ENCODE assay signal across 18 mouse cellular contexts in the genomic region with DNA sequence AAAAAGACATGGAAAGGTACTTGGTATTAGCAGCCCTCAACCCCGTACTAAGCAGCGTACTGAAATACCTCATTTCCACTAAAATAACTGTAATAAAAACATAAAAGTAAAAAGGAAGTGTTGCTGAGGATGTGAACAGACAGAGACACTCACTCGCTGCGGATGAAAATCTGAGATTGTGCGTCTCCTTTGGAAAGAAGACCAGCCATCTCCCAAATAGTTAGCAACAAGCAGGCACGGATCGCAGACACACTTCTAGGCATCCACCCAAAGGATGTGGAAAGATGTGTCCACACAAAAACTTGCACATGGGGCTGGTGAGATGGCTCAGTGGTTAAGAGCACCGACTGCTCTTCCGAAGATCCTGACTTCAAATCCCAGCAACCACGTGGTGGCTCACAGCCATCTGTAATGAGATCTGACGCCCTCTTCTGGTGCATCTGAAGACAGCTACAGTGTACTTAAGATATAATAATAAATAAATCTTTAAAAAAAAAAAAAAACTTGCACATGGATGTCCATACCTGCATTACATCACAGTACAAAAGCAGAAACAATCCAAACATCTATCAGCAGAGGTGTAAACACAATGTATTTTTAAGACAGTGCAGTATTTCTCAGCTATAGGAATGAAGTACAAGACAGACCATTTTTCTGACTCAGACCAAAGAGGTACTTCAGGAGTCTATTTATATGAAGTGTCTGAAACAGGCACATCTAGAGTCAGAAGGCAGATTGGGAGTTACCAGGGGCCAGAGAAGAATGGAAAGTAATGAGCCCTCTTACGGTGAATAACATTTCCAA. TPM values are rescaled to one million over a fixed set of nuclear protein-coding genes. Genes with fewer than 3 reads are reported as not detected.
DNase-seq lines count a peak whose midpoint lies in the region; ATAC-seq and TF ChIP-seq lines count a peak whose summit lies in the region.
"Had no signal": no experiment of that assay in that cellular context is flagged by ENCODE, and none has a peak within 500 bp of the region (broad histone marks: within the 10 kb centered on the region; RNA-seq: fewer than 3 reads in every experiment).

No protein-coding gene starts in this region.

- no peaks in the 10 kb centered on the region for H3K9me3 ChIP-seq in forebrain, embryonic 11.5 days (ENCODE audit: control insufficient read depth, low read length)
- no peaks in the 10 kb centered on the region for H3K9me3 ChIP-seq in forebrain, embryonic 10.5 days
- no peaks in the 10 kb centered on the region for H3K9me3 ChIP-seq in kidney, postnatal 0 days (replicated peaks; ENCODE audit: low read length)
- no peaks in the 10 kb centered on the region for H3K9me3 ChIP-seq in kidney, embryonic 15.5 days (replicated peaks)
- H3K9me3 ChIP-seq: hindbrain, embryonic 13.5 days; midbrain, embryonic 13.5 days; stomach, embryonic 15.5 days had no signal

- H3K4me3 ChIP-seq in forebrain, embryonic 11.5 days (ENCODE audit: low read depth, low read length) = no peak overlapping the region
- H3K4me3 ChIP-seq in forebrain, embryonic 10.5 days = no peak overlapping the region
- no peak overlapping the region for H3K4me3 ChIP-seq in kidney, postnatal 0 days (replicated peaks; ENCODE audit: low read depth, low read length)
- no peak overlapping the region for H3K4me3 ChIP-seq in kidney, embryonic 15.5 days (replicated peaks)
- H3K4me3 ChIP-seq: heart, adult 2 months; hindbrain, embryonic 13.5 days; midbrain, embryonic 13.5 days; stomach, embryonic 15.5 days had no signal

- no peak overlapping the region for H3K27ac ChIP-seq in forebrain, embryonic 11.5 days (ENCODE audit: low read depth, low read length)
- no peak overlapping the region for H3K27ac ChIP-seq in forebrain, embryonic 10.5 days
- no peak overlapping the region for H3K27ac ChIP-seq in kidney, postnatal 0 days
- no peak overlapping the region for H3K27ac ChIP-seq in kidney, embryonic 15.5 days
- H3K27ac ChIP-seq: heart, adult 2 months; hindbrain, embryonic 13.5 days; midbrain, embryonic 13.5 days; stomach, embryonic 15.5 days had no signal

- TF ChIP-seq CTCF in kidney, postnatal 0 days (IDR thresholded peaks at IDR 0.05; ENCODE audit: low read depth) = peak; percentile 44

- H3K36me3 ChIP-seq in forebrain, embryonic 11.5 days (ENCODE audit: control insufficient read depth, insufficient read depth, low read length) = peaks cover 5% of the 10 kb centered on the region
- H3K36me3 ChIP-seq in forebrain, embryonic 10.5 days (replicated peaks) = peaks cover 49% of the 10 kb centered on the region
- peaks cover 22% of the 10 kb centered on the region for H3K36me3 ChIP-seq in kidney, postnatal 0 days (ENCODE audit: insufficient read depth, low read length)
- peaks cover 51% of the 10 kb centered on the region for H3K36me3 ChIP-seq in kidney, embryonic 15.5 days

- H3K27me3 ChIP-seq in forebrain, embryonic 11.5 days (ENCODE audit: control insufficient read depth, insufficient read depth, low read length) = no peaks in the 10 kb centered on the region
- no peaks in the 10 kb centered on the region for H3K27me3 ChIP-seq in forebrain, embryonic 10.5 days (ENCODE audit: poor library complexity, severe bottlenecking)
- no peaks in the 10 kb centered on the region for H3K27me3 ChIP-seq in kidney, postnatal 0 days (ENCODE audit: insufficient read depth, low read length)
- no peaks in the 10 kb centered on the region for H3K27me3 ChIP-seq in kidney, embryonic 15.5 days
- H3K27me3 ChIP-seq: hindbrain, embryonic 13.5 days; midbrain, embryonic 13.5 days; stomach, embryonic 15.5 days had no signal

- no peak overlapping the region for H3K4me2 ChIP-seq in forebrain, embryonic 11.5 days (ENCODE audit: low read depth, low read length, severe bottlenecking)
- no peak overlapping the region for H3K4me2 ChIP-seq in kidney, postnatal 0 days (ENCODE audit: low read length)
- no peak overlapping the region for H3K4me2 ChIP-seq in kidney, embryonic 15.5 days
- H3K4me2 ChIP-seq: hindbrain, embryonic 13.5 days; midbrain, embryonic 13.5 days; stomach, embryonic 15.5 days had no signal

- H3K4me1 ChIP-seq in forebrain, embryonic 11.5 days (replicated peaks; ENCODE audit: control insufficient read depth, insufficient read depth, low read length) = peaks cover 9% of the 10 kb centered on the region; the same call in 1 of the 2 replicates
- peaks cover 38% of the 10 kb centered on the region for H3K4me1 ChIP-seq in forebrain, embryonic 10.5 days
- peaks cover 13% of the 10 kb centered on the region for H3K4me1 ChIP-seq in kidney, postnatal 0 days (replicated peaks; ENCODE audit: insufficient read depth, low read length)
- H3K4me1 ChIP-seq in kidney, embryonic 15.5 days = peaks cover 37% of the 10 kb centered on the region

- 83% methylated on average over 12 of the region's 12 CpGs for WGBS in forebrain, embryonic 11.5 days
- WGBS in forebrain, embryonic 10.5 days = 83% methylated on average over 12 of the region's 12 CpGs
- WGBS in kidney, postnatal 0 days = 79% methylated on average over 12 of the region's 12 CpGs
- WGBS in kidney, embryonic 15.5 days = 83% methylated on average over 12 of the region's 12 CpGs

- no peak for ATAC-seq in forebrain, embryonic 11.5 days (replicated peaks; ENCODE audit: low FRiP score)
- ATAC-seq in kidney, postnatal 0 days (replicated peaks; ENCODE audit: low FRiP score, low read depth) = no peak
- ATAC-seq in kidney, embryonic 15.5 days (replicated peaks; ENCODE audit: low FRiP score) = no peak
- ATAC-seq: forebrain, embryonic 16.5 days; midbrain, embryonic 13.5 days had no signal

- H3K9ac ChIP-seq in forebrain, embryonic 11.5 days (ENCODE audit: low read length) = no peak overlapping the region
- H3K9ac ChIP-seq in kidney, postnatal 0 days (ENCODE audit: low read depth, low read length) = no peak overlapping the region
- H3K9ac ChIP-seq in kidney, embryonic 15.5 days = no peak overlapping the region
- H3K9ac ChIP-seq: hindbrain, embryonic 13.5 days; midbrain, embryonic 13.5 days; stomach, embryonic 15.5 days had no signal

- DNase-seq in forebrain, embryonic 11.5 days (ENCODE audit: low spot score) = peak; percentile 46
- no peak for DNase-seq in forebrain, embryonic 10.5 days (ENCODE audit: extremely low spot score, low spot score)
- no peak for DNase-seq in kidney, postnatal 0 days (ENCODE audit: low spot score)
- peak; percentile 6 for DNase-seq in retina, postnatal 1 day
- DNase-seq in retina, embryonic 14.5 days (ENCODE audit: low spot score) = no peak
- no peak for DNase-seq in adrenal gland, postnatal 10 days
- DNase-seq: cerebellum, postnatal 36 days; gastrocnemius, postnatal 10 days; heart, adult 2 months; kidney, adult 18-20 months; kidney, postnatal 25 days; lung, adult 2 months; thymus, postnatal 14 days had no signal

RNA-seq across cellular contexts. Expression of a gene that starts 16.1 kb away (rescaled TPM):
- polyA plus RNA-seq in forebrain, embryonic 11.5 days (2014; fragmentation: Nextera tagmentation; extraction: Ambion mirVana) = 433 and 466 TPM in 2 replicates
- 369 and 403 TPM in 2 replicates for polyA plus RNA-seq in forebrain, embryonic 10.5 days (2016; fragmentation: Nextera tagmentation; extraction: Ambion mirVana)
- polyA plus RNA-seq in kidney, postnatal 0 days (2015; fragmentation: Nextera tagmentation; extraction: Ambion mirVana) = 78.4 and 81.1 TPM in 2 replicates
- 185 and 195 TPM in 2 replicates for polyA plus RNA-seq in kidney, embryonic 15.5 days (2015; fragmentation: Nextera tagmentation; extraction: Ambion mirVana)
- 100 to 1,000 TPM; 226 to 239 TPM for total RNA-seq in adrenal gland, postnatal 10 days (2021)

RNA-seq across cellular contexts. Expression of a gene that starts 23.3 kb away (rescaled TPM):
- polyA plus RNA-seq in forebrain, embryonic 11.5 days (2014; fragmentation: Nextera tagmentation; extraction: Ambion mirVana) = not detected in 2 replicates
- polyA plus RNA-seq in forebrain, embryonic 10.5 days (2016; fragmentation: Nextera tagmentation; extraction: Ambion mirVana) = 0.06 TPM in 1 of 2 replicates, not detected in the other
- polyA plus RNA-seq in kidney, postnatal 0 days (2015; fragmentation: Nextera tagmentation; extraction: Ambion mirVana) = 0.12 and 0.18 TPM in 2 replicates
- 0.09 and 0.10 TPM in 2 replicates for polyA plus RNA-seq in kidney, embryonic 15.5 days (2015; fragmentation: Nextera tagmentation; extraction: Ambion mirVana)
- total RNA-seq in adrenal gland, postnatal 10 days (2021) = 1 to 10 TPM; 1.6 to 1.7 TPM

Comparison
In these comparisons a context has a peak if more than half of its experiments do, and no peak if none do; other contexts are left out.
1. DNase-seq: peak in forebrain, embryonic 11.5 days (single experiment) and retina, postnatal 1 day (single experiment); none in forebrain, embryonic 10.5 days (single experiment), kidney, postnatal 0 days (single experiment), retina, embryonic 14.5 days (single experiment) and adrenal gland, postnatal 10 days (single experiment).